In the genomic region with DNA sequence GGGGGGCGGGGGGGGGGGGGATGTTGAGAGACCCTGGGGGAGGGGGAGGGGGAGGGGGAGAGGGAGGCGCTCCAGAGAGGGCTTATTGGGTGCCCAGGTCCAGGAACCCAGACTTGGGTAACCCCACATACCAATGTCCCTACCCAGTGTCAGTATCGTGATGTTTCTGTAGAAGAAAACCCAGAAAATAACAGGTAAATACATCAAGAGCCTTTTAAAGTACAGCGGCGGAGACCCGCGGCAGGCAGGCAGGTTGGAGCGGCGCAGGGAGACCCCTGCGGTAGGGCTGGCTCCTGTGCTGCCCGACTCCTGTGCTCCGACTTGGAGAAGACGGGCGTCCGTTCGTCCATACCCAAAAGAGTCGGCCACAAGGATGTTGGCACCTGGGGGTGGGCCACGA, we compare ENCODE assay signal across 8 mouse cellular contexts. TPM values are rescaled to one million over a fixed set of nuclear protein-coding genes. Genes with fewer than 3 reads are reported as not detected.
DNase-seq lines count a peak whose midpoint lies in the region; ATAC-seq lines count a peak whose summit lies in the region.

No protein-coding gene starts in this region.

- peak overlapping the region; percentile 76 for H3K4me2 ChIP-seq in heart, embryonic 12.5 days
- peak overlapping the region; percentile 54 for H3K4me2 ChIP-seq in hindbrain, embryonic 15.5 days
- peak overlapping the region; percentile 51 for H3K4me2 ChIP-seq in midbrain, embryonic 16.5 days (ENCODE audit: low read length)

- peaks cover 10% of the 10 kb centered on the region for H3K4me1 ChIP-seq in heart, embryonic 12.5 days (replicated peaks)
- H3K4me1 ChIP-seq in hindbrain, embryonic 15.5 days (replicated peaks): peaks cover 6% of the 10 kb centered on the region; the same call in 1 of the 2 replicates
- no peaks in the 10 kb centered on the region for H3K4me1 ChIP-seq in midbrain, embryonic 16.5 days (ENCODE audit: control insufficient read depth, insufficient read depth, low read length)

- WGBS in heart, embryonic 12.5 days: 0% methylated on average over 18 of the region's 18 CpGs
- 0% methylated on average over 16 of the region's 18 CpGs for WGBS in hindbrain, embryonic 15.5 days
- WGBS in midbrain, embryonic 16.5 days: 0% methylated on average over 11 of the region's 18 CpGs

- peak overlapping the region; percentile 51 for H3K4me3 ChIP-seq in heart, embryonic 12.5 days
- peak overlapping the region; percentile 28 for H3K4me3 ChIP-seq in hindbrain, embryonic 15.5 days
- peak overlapping the region; percentile 9; the same call in 1 of the 2 replicates for H3K4me3 ChIP-seq in midbrain, embryonic 16.5 days (ENCODE audit: low read depth, low read length)

- no peaks in the 10 kb centered on the region for H3K36me3 ChIP-seq in heart, embryonic 12.5 days
- H3K36me3 ChIP-seq in hindbrain, embryonic 15.5 days: no peaks in the 10 kb centered on the region
- no peaks in the 10 kb centered on the region for H3K36me3 ChIP-seq in midbrain, embryonic 16.5 days (ENCODE audit: control insufficient read depth, insufficient read depth, low read length)

- no peak overlapping the region for H3K27ac ChIP-seq in heart, embryonic 12.5 days (ENCODE audit: poor library complexity, severe bottlenecking)
- H3K27ac ChIP-seq in hindbrain, embryonic 15.5 days (replicated peaks): no peak overlapping the region
- H3K27ac ChIP-seq in midbrain, embryonic 16.5 days (ENCODE audit: low read length): no peak overlapping the region

- intact Hi-C loops in heart, postnatal 25 days (cut with DNase I): no loop called here

- peaks cover 56% of the 10 kb centered on the region for H3K27me3 ChIP-seq in heart, embryonic 12.5 days (replicated peaks)
- H3K27me3 ChIP-seq in hindbrain, embryonic 15.5 days: peaks cover 77% of the 10 kb centered on the region
- H3K27me3 ChIP-seq in midbrain, embryonic 16.5 days (ENCODE audit: control insufficient read depth, insufficient read depth, low read depth, low read length): peaks cover 61% of the 10 kb centered on the region

- ATAC-seq in heart, embryonic 12.5 days (ENCODE audit: insufficient number of reproducible peaks, low FRiP score): peak; percentile 26; the same call in 1 of the 2 replicates
- 0 out of 2 replicates have a peak, but pooled peaks have one; percentile 11 for ATAC-seq in hindbrain, embryonic 15.5 days (ENCODE audit: low FRiP score, low read depth)
- ATAC-seq in midbrain, embryonic 16.5 days: peak; percentile 36; the same call in 1 of the 2 replicates

- H3K9ac ChIP-seq in heart, embryonic 12.5 days: peak overlapping the region; percentile 47; the same call in 1 of the 2 replicates
- no peak overlapping the region for H3K9ac ChIP-seq in hindbrain, embryonic 15.5 days
- H3K9ac ChIP-seq in midbrain, embryonic 16.5 days (ENCODE audit: low read depth, low read length): no peak overlapping the region

- H3K9me3 ChIP-seq in heart, embryonic 12.5 days (replicated peaks): no peaks in the 10 kb centered on the region
- no peaks in the 10 kb centered on the region for H3K9me3 ChIP-seq in hindbrain, embryonic 15.5 days
- no peaks in the 10 kb centered on the region for H3K9me3 ChIP-seq in midbrain, embryonic 16.5 days (replicated peaks; ENCODE audit: control insufficient read depth, low read length, poor library complexity, severe bottlenecking)

- DNase-seq in heart, postnatal 25 days (ENCODE audit: low spot score): no peak
- peak; percentile 47 for DNase-seq in MN1 (ENCODE audit: low spot score)
- no peak for DNase-seq in adrenal gland, postnatal 36 days
- no peak for DNase-seq in cerebellum, postnatal 4 days (ENCODE audit: low spot score in 2 of 2)
- DNase-seq in frontal cortex, postnatal 36 days (ENCODE audit: low spot score in 2 of 2): no peak

RNA-seq across cellular contexts. Expression of gene Fcgr1, which starts 33.9 kb away (rescaled TPM):
- polyA plus RNA-seq in heart, embryonic 12.5 days (2016; fragmentation: Nextera tagmentation; extraction: Ambion mirVana): 0.71 and 0.82 TPM in 2 replicates
- 1 to 10 TPM in 1 of 2 experiments, under 1 TPM in 1; 0.94 to 1.1 TPM for total RNA-seq in heart, postnatal 25 days (2021)
- polyA plus RNA-seq in hindbrain, embryonic 15.5 days (2015; fragmentation: Nextera tagmentation; extraction: Ambion mirVana): 1.4 and 2.3 TPM in 2 replicates
- polyA plus RNA-seq in midbrain, embryonic 16.5 days (2015; fragmentation: Nextera tagmentation; extraction: Ambion mirVana): 0.89 and 1.5 TPM in 2 replicates
- total RNA-seq in adrenal gland, postnatal 36 days (2021): 1 to 10 TPM; 1.7 to 1.9 TPM

RNA-seq across cellular contexts. Expression of gene Hist2h2bb, which starts 58.1 kb away (rescaled TPM):
- 4.0 and 6.5 TPM in 2 replicates for polyA plus RNA-seq in heart, embryonic 12.5 days (2016; fragmentation: Nextera tagmentation; extraction: Ambion mirVana)
- total RNA-seq in heart, postnatal 25 days (2021): 10 to 100 TPM; 47.3 to 58.1 TPM
- polyA plus RNA-seq in hindbrain, embryonic 15.5 days (2015; fragmentation: Nextera tagmentation; extraction: Ambion mirVana): 3.0 and 4.2 TPM in 2 replicates
- 1.1 TPM in 1 of 2 replicates, not detected in the other for polyA plus RNA-seq in midbrain, embryonic 16.5 days (2015; fragmentation: Nextera tagmentation; extraction: Ambion mirVana)
- 100 to 1,000 TPM; 103 to 116 TPM for total RNA-seq in adrenal gland, postnatal 36 days (2021)

RNA-seq across cellular contexts. Expression of gene Hist2h3b, which starts 59.2 kb away (rescaled TPM):
- polyA plus RNA-seq in heart, embryonic 12.5 days (2016; fragmentation: Nextera tagmentation; extraction: Ambion mirVana): 23.4 and 26.5 TPM in 2 replicates
- 10 to 100 TPM; 25.8 to 48.9 TPM for total RNA-seq in heart, postnatal 25 days (2021)
- 12.2 and 19.7 TPM in 2 replicates for polyA plus RNA-seq in hindbrain, embryonic 15.5 days (2015; fragmentation: Nextera tagmentation; extraction: Ambion mirVana)
- 5.9 and 7.6 TPM in 2 replicates for polyA plus RNA-seq in midbrain, embryonic 16.5 days (2015; fragmentation: Nextera tagmentation; extraction: Ambion mirVana)
- 100 to 1,000 TPM in 1 of 2 experiments, 10 to 100 TPM in 1; 100.0 to 108 TPM for total RNA-seq in adrenal gland, postnatal 36 days (2021)
